Comparison of ENCODE assay signal across 8 mouse cellular contexts in genomic region chr13:42048991-42049773, GRCm38 (mm10). TPM values are rescaled to one million over a fixed set of nuclear protein-coding genes. Genes with fewer than 3 reads are reported as not detected.
A peak's percentile ranks its signal among the peaks of the same experiment; 100 is the strongest.
DNase-seq lines count a peak whose midpoint lies in the region; TF ChIP-seq lines count a peak whose summit lies in the region.

No protein-coding gene starts in this region.

- no peaks in the 10 kb centered on the region for H3K36me3 ChIP-seq in ES-E14 (ENCODE audit: control insufficient read depth, insufficient read depth, low read length, poor library complexity, severe bottlenecking)
- H3K36me3 ChIP-seq in hindbrain, embryonic 10.5 days, result no peaks in the 10 kb centered on the region

- H3K9ac ChIP-seq in ES-E14 (ENCODE audit: insufficient read depth, low read depth, low read length, poor library complexity, severe bottlenecking), result peak overlapping the region; percentile 57

- TF ChIP-seq CTCF in cerebellum, adult 2 months (IDR thresholded peaks at IDR 0.05; ENCODE audit: borderline replicate concordance, insufficient read depth, low read depth, low read length), result no peak

- H3K9me3 ChIP-seq in ES-E14 (ENCODE audit: control insufficient read depth, insufficient read depth, low read depth, low read length), result no peaks in the 10 kb centered on the region
- no peaks in the 10 kb centered on the region for H3K9me3 ChIP-seq in hindbrain, embryonic 10.5 days

- H3K4me1 ChIP-seq in ES-E14 (ENCODE audit: control insufficient read depth in 2 of 2, insufficient read depth in 2 of 2, low read length in 2 of 2, poor library complexity in 1 of 2), result peaks cover 0 to 2% of the 10 kb centered on the region in 2 experiments; a peak in 1 of 4 replicates
- no peaks in the 10 kb centered on the region for H3K4me1 ChIP-seq in cerebellum, adult 2 months (ENCODE audit: control insufficient read depth, insufficient read depth, low read length)
- H3K4me1 ChIP-seq in hindbrain, embryonic 10.5 days (replicated peaks), result peaks cover 28% of the 10 kb centered on the region

- WGBS in cerebellum, adult 2 months, result 2% methylated on average over 48 of the region's 48 CpGs
- under 1% methylated on average over 48 of the region's 48 CpGs for WGBS in hindbrain, embryonic 10.5 days

- H3K27me3 ChIP-seq in cerebellum, adult 2 months (ENCODE audit: control insufficient read depth, insufficient read depth, low read length), result no peaks in the 10 kb centered on the region
- no peaks in the 10 kb centered on the region; the same call in 1 of the 2 replicates for H3K27me3 ChIP-seq in hindbrain, embryonic 10.5 days (ENCODE audit: insufficient read depth, poor library complexity, severe bottlenecking)

- in situ Hi-C loops in ES-E14 (cut with MboI; ENCODE audit: low sequenced_read_pairs in 2 of 2, unreplicated experiment in 2 of 2), result no loop called here

- no peak for TF ChIP-seq POLR2A in cerebellum, adult 2 months (IDR thresholded peaks at IDR 0.05; ENCODE audit: borderline replicate concordance, insufficient read depth, low read length)

- no peak for DNase-seq in ES-E14 (ENCODE audit: low read depth, low spot score)
- peak; percentile 67 to 70 for DNase-seq in cerebellum, adult 2 months
- peak; percentile 30 for DNase-seq in forelimb bud, embryonic 11.5 days (ENCODE audit: low read depth, low spot score)
- DNase-seq in hindbrain, embryonic 10.5 days (ENCODE audit: low spot score), result peak; percentile 79
- DNase-seq in layer of hippocampus, postnatal 14 days (ENCODE audit: low spot score in 2 of 2), result peak; percentile 50 to 51
- peak; percentile 80 to 90 for DNase-seq in lung, postnatal 4 days
- DNase-seq in retina, postnatal 7 days (ENCODE audit: low read depth, low spot score), result peak; percentile 51
- peak; percentile 70 for DNase-seq in urinary bladder, adult 18-20 months (ENCODE audit: low spot score in 2 of 2)

- peak overlapping the region; percentile 67 to 72 for H3K4me3 ChIP-seq in ES-E14 (ENCODE audit: insufficient read depth in 1 of 2, low read depth in 1 of 2, low read length in 2 of 2, poor library complexity in 1 of 2, severe bottlenecking in 1 of 2)
- peak overlapping the region; percentile 76 for H3K4me3 ChIP-seq in cerebellum, adult 2 months (replicated peaks; ENCODE audit: insufficient read depth, low read depth, low read length)
- peak overlapping the region; percentile 93 for H3K4me3 ChIP-seq in hindbrain, embryonic 10.5 days

- H3K27ac ChIP-seq in ES-E14 (ENCODE audit: insufficient read depth, low read depth, low read length, poor library complexity, severe bottlenecking), result no peak overlapping the region
- 0 out of 2 replicates have a peak overlapping the region, but pooled peaks have one; percentile 42 for H3K27ac ChIP-seq in cerebellum, adult 2 months (ENCODE audit: insufficient read depth, low read length)
- peak overlapping the region; percentile 95 for H3K27ac ChIP-seq in hindbrain, embryonic 10.5 days

TF ChIP-seq in ES-E14, 5 proteins besides CTCF, POLR2A, EP300 and RAD21:
- TF ChIP-seq MAFK (IDR thresholded peaks at IDR 0.05; ENCODE audit: insufficient read depth, low read depth, low read length) (no peak), ZNF384 (IDR thresholded peaks at IDR 0.05; ENCODE audit: low read depth, low read length) (peak; percentile 90)
TF ChIP-seq in ES-E14: peak in this region for 1.

RNA-seq across cellular contexts. Expression of gene Hivep1, which starts 2.6 kb away (rescaled TPM):
- total RNA-seq in ES-E14 (2012; rRNA removed), result 8.1 and 11.1 TPM in 2 replicates
- polyA plus RNA-seq in cerebellum, adult 2 months (2012; rRNA removed), result 23.3 and 23.5 TPM in 2 replicates
- 8.6 and 8.8 TPM in 2 replicates for polyA plus RNA-seq in hindbrain, embryonic 10.5 days (2016; fragmentation: Nextera tagmentation; extraction: Ambion mirVana)
- total RNA-seq in layer of hippocampus, postnatal 14 days (2021), result 10 to 100 TPM; 25.6 to 27.4 TPM
